Mouse (Mus musculus) G1E (cell line): ENCODE results near the gene Rag2.

Source experiments
- CTCF ChIP-seq: IDR thresholded peaks from 2 replicates; pipeline ENCODE4 v1.5.1; 2012; ENCODE audit warnings: low read depth, low read length, inconsistent platforms, mixed read lengths
- GATA1 ChIP-seq: IDR thresholded peaks from 2 replicates; pipeline ENCODE4 v1.6.1; 2012; ENCODE audit warnings: borderline replicate concordance, low read length, inconsistent platforms, mixed read lengths
- GATA2 ChIP-seq: IDR thresholded peaks from 2 replicates; pipeline ENCODE4 v1.6.1; 2012; ENCODE audit warnings: low read depth, low read length, inconsistent platforms, borderline replicate concordance
- TAL1 ChIP-seq: conservative IDR thresholded peaks from 2 replicates; pipeline ENCODE4 v1.6.1; 2012; ENCODE audit warnings: low read depth, low read length, inconsistent platforms, mixed read lengths

- no peak for TF ChIP-seq CTCF
- no peak for TF ChIP-seq GATA1
- TF ChIP-seq GATA2, result no peak
- no peak for TF ChIP-seq TAL1
Measured at GRCm38 (mm10) chr2:101591356-101591755, 33.2 kb upstream of the Rag2 start.
